Mouse (Mus musculus) CD4-positive, CD25-positive, alpha-beta regulatory T cell, adult 9 weeks (primary cell): ENCODE measurements around the gene Trpv5. TPM values are rescaled to one million over a fixed set of nuclear protein-coding genes. Genes with fewer than 3 reads are reported as not detected.

Experiments used
- polyA plus RNA-seq: library from polyadenylated mRNA; unstranded; fragments of 100-300 nt; shearing (Covaris generic); gene quantifications from one replicate; pipeline ENCODE4 v1.2.1, GENCODE M21; 2017

Trpv5 gene
- polyA plus RNA-seq, result not detected

GRCm38 (mm10) chr6:41680669-41681068 lies at the start of gene Trpv5:
Trpv5 (minus strand) TSS chr6:41680769.

GRCm38 (mm10) chr6:41704123-41704522 lies 23.6 kb upstream of the Trpv5 start, which contains the start of gene Kel:
Kel (minus strand) TSS chr6:41704339.

GRCm38 (mm10) chr6:41684131-41684530 lies 3.6 kb upstream of the Trpv5 start, which contains the start of gene Llcfc1:
Llcfc1 (plus strand) TSS chr6:41684431.

GRCm38 (mm10) chr6:41636178-41636577 lies 44.4 kb downstream of the Trpv5 start, which contains the start of gene Trpv6:
Trpv6 (minus strand) TSS chr6:41636405.

GRCm38 (mm10) chr6:41605061-41605793 lies 75.3 kb downstream of the Trpv5 start, which contains the start of gene Ephb6:
Ephb6 (plus strand) TSS chr6:41605482.

Other genes with a start within 250 kb of the Trpv5 start
- not detected for gene Gm10334, start 234.6 kb downstream of the Trpv5 start, polyA plus RNA-seq
- not detected for gene Prss1, start 221.8 kb downstream of the Trpv5 start, polyA plus RNA-seq
- gene Prss2, start 159.0 kb downstream of the Trpv5 start, polyA plus RNA-seq, result 2.7 TPM
- gene Ephb6, start 75.3 kb downstream of the Trpv5 start, polyA plus RNA-seq, result 68.2 TPM
- 0.77 TPM for gene Trpv6, start 44.4 kb downstream of the Trpv5 start, polyA plus RNA-seq
- gene Llcfc1, start 3.7 kb upstream of the Trpv5 start, polyA plus RNA-seq, result not detected
- not detected for gene Kel, start 23.6 kb upstream of the Trpv5 start, polyA plus RNA-seq
- not detected for gene Olfr459, start 94.4 kb upstream of the Trpv5 start, polyA plus RNA-seq
- gene Pip, start 166.8 kb upstream of the Trpv5 start, polyA plus RNA-seq, result not detected
- not detected for gene Sval2, start 172.2 kb upstream of the Trpv5 start, polyA plus RNA-seq